Mouse (Mus musculus): ENCODE results near the gene Ubl7.

- TF ChIP-seq EP300 (optimal IDR thresholded peaks at IDR 0.05), result no peak
- no peak for TF ChIP-seq CTCF (IDR thresholded peaks at IDR 0.05; ENCODE audit: low read depth)
Observed at GRCm38 (mm10) chr9:57949879-57950278, 39.1 kb downstream of the Ubl7 start.
